Mouse (Mus musculus) brain, embryonic 14.5 days (tissue): ENCODE measurements around the gene Gm49337.

Experiments
- CTCF ChIP-seq: fragments of 200-500 bp; IDR thresholded peaks from 2 replicates; pipeline ENCODE4 v1.5.1; 2012; ENCODE audit warnings: inconsistent platforms, mild to moderate bottlenecking, moderate library complexity, borderline replicate concordance; ENCODE audit not compliant: insufficient read depth, insufficient read length; ENCODE audit errors: extremely low read depth
- POLR2A ChIP-seq: fragments of 200-500 bp; IDR thresholded peaks from 2 replicates; pipeline ENCODE4 v1.6.1; 2012; ENCODE audit warnings: mild to moderate bottlenecking, inconsistent platforms, borderline replicate concordance; ENCODE audit not compliant: poor library complexity, insufficient read depth, insufficient read length, severe bottlenecking; ENCODE audit errors: extremely low read depth

- TF ChIP-seq CTCF (no peak), POLR2A (no peak)
Measured at GRCm38 (mm10) chr4:116329256-116329655, 156.1 kb downstream of the Gm49337 start.
